Mouse (Mus musculus): ENCODE measurements around the gene Tmem251. TPM values are rescaled to one million over a fixed set of nuclear protein-coding genes. Genes with fewer than 3 reads are reported as not detected.

Gene Tmem251
- polyA plus RNA-seq, 1 experiment from 2014 or later: 11.3 TPM

DNA sequence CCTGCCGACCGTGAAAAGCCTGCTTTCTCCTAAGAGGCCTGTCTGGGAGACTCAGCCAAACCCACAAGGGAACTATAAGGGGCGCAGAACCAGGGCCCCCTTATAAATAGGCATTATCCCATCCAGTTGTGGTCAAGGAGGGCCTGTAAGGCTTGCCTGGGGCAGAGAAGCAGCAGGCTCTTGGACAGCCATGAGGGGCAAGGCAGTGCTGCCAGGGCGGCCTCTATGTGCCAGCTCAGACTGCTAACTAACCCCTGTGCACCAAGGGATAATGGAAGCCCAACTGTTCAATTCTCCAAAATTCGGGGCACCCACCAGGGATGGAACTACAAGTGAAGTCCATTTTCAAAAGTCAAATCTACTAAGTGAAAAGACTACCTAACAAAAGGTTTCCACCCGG lies 40.1 kb upstream of the Tmem251 start:
- WGBS: 22% methylated on average over 6 of the region's 6 CpGs
- H3K4me2 ChIP-seq: peak overlapping the region; percentile 90
- H3K27me3 ChIP-seq: no peaks in the 10 kb centered on the region
- H3K27ac ChIP-seq (replicated peaks): peak overlapping the region; percentile 69
- peaks cover 63% of the 10 kb centered on the region for H3K4me1 ChIP-seq (replicated peaks)
- no peak for ATAC-seq (ENCODE audit: low FRiP score, low read depth)
- peak overlapping the region; percentile 90 for H3K4me3 ChIP-seq
- no peaks in the 10 kb centered on the region for H3K9me3 ChIP-seq
- H3K36me3 ChIP-seq: no peaks in the 10 kb centered on the region
- peak overlapping the region; percentile 76 for H3K9ac ChIP-seq

DNA sequence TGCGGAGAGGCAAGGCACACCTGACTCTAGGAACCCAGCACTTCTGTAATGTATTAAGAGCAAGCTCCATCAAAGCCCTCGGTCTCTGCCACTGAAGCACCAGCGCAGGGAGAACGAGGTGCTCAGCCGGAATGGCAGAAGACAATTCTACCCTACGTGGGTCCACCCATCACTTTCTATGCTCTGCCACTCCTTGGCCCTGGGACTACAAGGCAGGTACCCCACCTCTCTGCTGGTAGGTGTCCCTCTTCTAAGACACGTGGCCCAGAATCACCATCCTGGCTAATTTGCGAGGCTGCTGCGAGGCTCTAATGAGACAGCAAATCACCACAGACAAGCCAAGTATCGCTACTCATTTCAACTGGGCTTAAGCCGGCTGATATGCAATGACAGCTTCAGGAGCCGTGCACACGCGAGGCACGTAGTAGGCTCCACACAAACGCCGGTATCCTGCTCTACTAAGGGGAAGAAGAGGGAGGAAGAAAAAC lies 39.6 kb upstream of the Tmem251 start:
- Histone ChIP-seq H3K27ac (replicated peaks) (peak overlapping the region; percentile 93), H3K4me2 (peak overlapping the region; percentile 90), H3K36me3 (no peaks in the 10 kb centered on the region), H3K9me3 (no peaks in the 10 kb centered on the region), H3K4me1 (replicated peaks) (peaks cover 58% of the 10 kb centered on the region), H3K9ac (peak overlapping the region; percentile 76), H3K27me3 (no peaks in the 10 kb centered on the region), H3K4me3 (peak overlapping the region; percentile 90)
- peak; percentile 2; the same call in 1 of the 2 replicates for ATAC-seq (ENCODE audit: low FRiP score, low read depth)
- 3% methylated on average over 17 of the region's 17 CpGs for whole genome bisulfite sequencing

DNA sequence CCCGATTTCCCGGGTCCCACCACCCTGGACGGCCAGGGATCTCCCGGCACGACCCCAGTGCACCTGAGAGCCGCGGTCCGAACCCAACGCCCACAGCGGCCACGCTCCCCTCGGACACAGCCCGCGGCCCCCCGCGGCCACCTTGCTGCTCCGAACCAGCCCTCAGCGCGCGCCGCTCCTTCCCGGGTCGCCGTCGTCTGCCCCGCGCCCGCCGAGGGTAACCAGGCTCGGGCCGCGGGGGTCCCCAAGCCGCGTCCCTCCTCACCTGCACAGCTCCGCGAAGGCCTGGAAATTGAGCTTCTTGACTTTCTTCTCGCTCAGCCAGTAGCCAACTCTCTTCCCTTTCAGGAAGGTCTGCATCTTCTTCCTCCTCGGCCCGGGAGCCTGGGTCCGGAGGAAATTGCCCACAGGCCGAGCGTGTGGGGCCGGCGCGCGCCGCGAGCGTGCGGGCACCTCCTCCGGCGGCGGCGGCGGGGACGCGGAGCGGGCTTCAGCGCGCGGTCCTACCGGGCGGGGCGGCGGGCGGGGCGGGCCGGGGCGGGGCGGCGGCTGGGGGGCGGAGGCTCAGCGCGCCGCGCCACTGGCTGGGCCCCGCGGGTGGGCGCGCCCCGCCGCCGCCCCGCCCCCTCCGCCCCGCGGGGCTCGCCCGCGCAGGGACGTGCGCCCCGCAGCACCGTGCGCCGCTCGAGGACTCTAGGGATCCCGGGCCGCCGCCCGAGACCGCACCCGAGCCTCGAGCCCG lies 38.9 kb upstream of the Tmem251 start, which contains the start of gene Itpk1:
Gene Itpk1 (minus strand): TSS at position 474 of the 742 bp plus-strand sequence.
- H3K27ac ChIP-seq (replicated peaks): peak within 1 kb of the TSS; percentile 93
- under 1% methylated on average over 62 of the region's 105 CpGs for WGBS
- peak within 1 kb of the TSS; percentile 90 for H3K4me3 ChIP-seq
- no peaks in the 10 kb centered on the region for H3K9me3 ChIP-seq
- ATAC-seq (ENCODE audit: low FRiP score, low read depth): peak; percentile 88
- peak within 1 kb of the TSS; percentile 86 for H3K9ac ChIP-seq
- H3K36me3 ChIP-seq: no peaks in the 10 kb centered on the region
- peaks cover 52% of the 10 kb centered on the region for H3K4me1 ChIP-seq (replicated peaks)
- no peaks in the 10 kb centered on the region for H3K27me3 ChIP-seq
- peak within 1 kb of the TSS; percentile 90 for H3K4me2 ChIP-seq

DNA sequence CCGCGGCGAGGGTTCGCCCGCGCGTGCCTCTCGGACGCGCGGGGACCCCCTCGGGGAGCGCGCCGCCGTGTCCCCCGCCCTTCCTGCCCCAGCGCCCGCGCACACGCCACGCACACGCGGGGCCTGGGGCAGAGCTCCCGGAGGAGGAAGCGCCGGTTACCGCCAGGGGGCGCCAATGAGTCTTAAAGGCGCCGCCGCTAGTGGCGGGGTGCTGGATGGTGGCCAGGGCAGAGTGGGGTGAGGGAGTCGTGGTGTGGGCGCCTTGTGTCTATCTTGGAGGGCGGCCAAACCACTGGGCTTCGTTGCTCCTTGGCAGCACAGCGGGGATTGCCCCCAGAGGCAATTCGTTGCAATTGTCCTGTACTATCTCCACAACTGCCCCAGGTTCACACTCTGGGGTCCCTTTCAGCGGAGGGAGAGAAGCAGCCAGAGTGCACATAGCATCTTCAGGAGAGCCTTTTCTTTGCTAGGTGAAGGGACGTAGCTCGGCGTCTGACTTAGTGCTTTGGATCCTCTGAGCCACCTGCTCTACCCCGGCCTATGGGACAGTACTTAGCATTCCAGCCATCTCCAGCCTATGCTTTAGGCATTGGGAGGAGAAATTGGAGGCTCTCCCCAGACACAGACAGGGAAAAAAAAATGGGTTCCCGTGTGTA lies 38.2 kb upstream of the Tmem251 start:
- 1% methylated on average over 45 of the region's 45 CpGs for WGBS
- peak overlapping the region; percentile 93 for H3K27ac ChIP-seq (replicated peaks)
- no peaks in the 10 kb centered on the region for H3K36me3 ChIP-seq
- peak overlapping the region; percentile 90 for H3K4me3 ChIP-seq
- H3K27me3 ChIP-seq: no peaks in the 10 kb centered on the region
- H3K4me1 ChIP-seq (replicated peaks): peaks cover 45% of the 10 kb centered on the region
- peak overlapping the region; percentile 86 for H3K9ac ChIP-seq
- peak; percentile 81 for ATAC-seq (ENCODE audit: low FRiP score, low read depth)
- no peaks in the 10 kb centered on the region for H3K9me3 ChIP-seq
- H3K4me2 ChIP-seq: peak overlapping the region; percentile 90

DNA sequence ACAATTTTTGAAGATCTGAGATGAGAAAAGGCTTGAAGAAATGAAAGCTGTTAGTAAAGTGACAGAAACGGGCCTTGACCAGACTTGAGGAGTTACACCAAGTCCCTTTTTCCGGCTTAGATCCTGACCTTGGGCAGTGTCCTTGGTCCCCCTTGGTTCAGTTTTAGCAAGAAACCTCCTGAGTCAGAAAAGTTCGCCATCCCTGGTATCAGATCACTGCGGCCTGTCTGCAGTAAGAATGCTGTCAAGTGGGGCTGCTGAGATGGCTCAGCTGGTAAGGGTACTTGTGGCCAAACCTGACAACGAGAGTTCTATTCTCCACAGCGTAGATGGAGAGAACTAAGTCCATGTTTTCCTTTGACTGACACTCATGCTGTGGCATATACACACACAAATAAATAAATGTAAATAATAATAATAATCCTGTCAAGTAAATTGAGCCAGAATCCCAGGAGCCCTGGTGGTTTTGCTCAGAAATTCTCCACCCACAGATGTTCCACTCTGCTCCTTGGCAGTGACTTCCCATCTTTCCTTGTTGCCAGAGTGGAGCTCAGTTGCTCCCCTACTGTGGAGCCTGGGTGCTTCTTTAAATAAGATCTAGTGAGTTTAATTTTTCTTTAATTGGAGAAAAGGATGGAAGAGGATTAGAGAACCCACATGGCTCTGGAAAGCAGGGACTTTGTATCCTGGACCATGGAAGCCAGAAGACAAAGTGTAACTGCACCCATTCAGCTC lies 37.5 kb upstream of the Tmem251 start:
- 73% methylated on average over 6 of the region's 6 CpGs for WGBS
- Histone ChIP-seq H3K9me3 (no peaks in the 10 kb centered on the region), H3K27ac (replicated peaks) (peak overlapping the region; percentile 93; the same call in 1 of the 2 replicates), H3K27me3 (no peaks in the 10 kb centered on the region), H3K4me3 (peak overlapping the region; percentile 90; the same call in 1 of the 2 replicates), H3K4me1 (replicated peaks) (peaks cover 38% of the 10 kb centered on the region), H3K36me3 (no peaks in the 10 kb centered on the region), H3K9ac (no peak overlapping the region), H3K4me2 (peak overlapping the region; percentile 90)
- no peak for ATAC-seq (ENCODE audit: low FRiP score, low read depth)

GRCm38 (mm10) chr12:102706833-102707463 lies 36.6 kb upstream of the Tmem251 start:
- Histone ChIP-seq H3K36me3 (no peaks in the 10 kb centered on the region), H3K4me3 (no peak overlapping the region), H3K4me2 (no peak overlapping the region), H3K9me3 (no peaks in the 10 kb centered on the region), H3K4me1 (replicated peaks) (peaks cover 32% of the 10 kb centered on the region), H3K27me3 (no peaks in the 10 kb centered on the region), H3K9ac (no peak overlapping the region), H3K27ac (replicated peaks) (no peak overlapping the region)
- no peak for ATAC-seq (ENCODE audit: low FRiP score, low read depth)
- WGBS: 95% methylated on average over 10 of the region's 10 CpGs

DNA sequence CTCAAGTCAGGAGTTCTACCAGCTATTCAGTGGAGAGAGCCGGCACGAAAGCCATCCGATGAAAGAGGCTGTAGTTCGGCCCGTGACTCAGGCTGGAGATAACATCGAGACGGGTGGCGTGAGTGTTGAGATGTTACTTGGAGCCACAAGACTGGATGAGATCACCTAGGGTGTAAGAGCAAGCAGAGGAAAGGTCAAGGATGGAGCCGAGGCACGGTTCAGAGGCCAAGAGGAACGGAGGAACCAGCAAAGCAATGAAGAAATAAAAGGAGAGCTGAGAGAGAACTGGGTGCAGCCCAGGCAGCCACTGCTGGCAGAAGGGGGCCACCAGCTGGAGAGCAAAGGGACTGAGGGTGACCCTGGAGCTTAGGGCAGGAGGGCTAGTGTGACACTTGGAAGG lies 35.3 kb upstream of the Tmem251 start:
- Histone ChIP-seq H3K4me3 (no peak overlapping the region), H3K36me3 (no peaks in the 10 kb centered on the region), H3K9me3 (no peaks in the 10 kb centered on the region), H3K4me2 (no peak overlapping the region), H3K27me3 (no peaks in the 10 kb centered on the region), H3K4me1 (replicated peaks) (peaks cover 20% of the 10 kb centered on the region), H3K9ac (no peak overlapping the region), H3K27ac (replicated peaks) (no peak overlapping the region)
- no peak for ATAC-seq (ENCODE audit: low FRiP score, low read depth)
- WGBS: 77% methylated on average over 11 of the region's 11 CpGs

DNA sequence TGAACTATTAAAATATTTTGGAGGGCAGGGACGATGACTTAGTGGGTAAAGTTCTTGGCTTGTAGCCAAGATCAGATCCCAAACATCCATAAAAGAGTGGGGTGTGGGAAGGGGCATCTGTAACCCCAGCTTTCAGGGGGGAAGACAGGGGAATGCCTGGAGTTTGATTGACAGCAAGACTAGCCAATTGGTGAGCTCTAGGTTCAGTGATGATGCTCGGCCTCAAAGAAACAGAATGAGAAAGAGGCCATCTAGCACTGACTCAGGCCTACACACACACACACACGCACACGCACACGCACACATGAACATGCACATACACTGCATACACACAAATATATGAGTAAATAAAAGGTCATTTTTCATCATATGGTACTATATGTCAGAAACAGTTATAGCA lies 33.7 kb upstream of the Tmem251 start:
- H3K4me1 ChIP-seq (replicated peaks): peaks cover 8% of the 10 kb centered on the region
- H3K9ac ChIP-seq: no peak overlapping the region
- no peak overlapping the region for H3K4me2 ChIP-seq
- 85% methylated on average over 5 of the region's 5 CpGs for WGBS
- no peaks in the 10 kb centered on the region for H3K36me3 ChIP-seq
- no peak overlapping the region for H3K27ac ChIP-seq (replicated peaks)
- H3K4me3 ChIP-seq: no peak overlapping the region
- ATAC-seq (ENCODE audit: low FRiP score, low read depth): no peak
- H3K9me3 ChIP-seq: no peaks in the 10 kb centered on the region
- no peaks in the 10 kb centered on the region for H3K27me3 ChIP-seq

GRCm38 (mm10) chr12:102710851-102711375 lies 32.6 kb upstream of the Tmem251 start:
- no peak for ATAC-seq (ENCODE audit: low FRiP score, low read depth)
- Histone ChIP-seq H3K36me3 (no peaks in the 10 kb centered on the region), H3K4me3 (no peak overlapping the region), H3K9ac (no peak overlapping the region), H3K4me2 (no peak overlapping the region), H3K27me3 (no peaks in the 10 kb centered on the region), H3K4me1 (replicated peaks) (peaks cover 1% of the 10 kb centered on the region; the same call in 1 of the 2 replicates), H3K27ac (replicated peaks) (no peak overlapping the region), H3K9me3 (no peaks in the 10 kb centered on the region)
- WGBS: 63% methylated on average over 4 of the region's 4 CpGs

- no peaks in the 10 kb centered on the region for H3K27me3 ChIP-seq
- H3K4me3 ChIP-seq: no peak overlapping the region
- ATAC-seq (ENCODE audit: low FRiP score, low read depth): no peak
- H3K9ac ChIP-seq: no peak overlapping the region
- H3K27ac ChIP-seq (replicated peaks): no peak overlapping the region
- 84% methylated on average over 20 of the region's 20 CpGs for WGBS
- H3K36me3 ChIP-seq: no peaks in the 10 kb centered on the region
- no peaks in the 10 kb centered on the region for H3K9me3 ChIP-seq
- H3K4me1 ChIP-seq (replicated peaks): no peaks in the 10 kb centered on the region
- no peak overlapping the region for H3K4me2 ChIP-seq
These were observed 30.3 kb upstream of the Tmem251 start for GRCm38 (mm10) chr12:102713153-102713865.

DNA sequence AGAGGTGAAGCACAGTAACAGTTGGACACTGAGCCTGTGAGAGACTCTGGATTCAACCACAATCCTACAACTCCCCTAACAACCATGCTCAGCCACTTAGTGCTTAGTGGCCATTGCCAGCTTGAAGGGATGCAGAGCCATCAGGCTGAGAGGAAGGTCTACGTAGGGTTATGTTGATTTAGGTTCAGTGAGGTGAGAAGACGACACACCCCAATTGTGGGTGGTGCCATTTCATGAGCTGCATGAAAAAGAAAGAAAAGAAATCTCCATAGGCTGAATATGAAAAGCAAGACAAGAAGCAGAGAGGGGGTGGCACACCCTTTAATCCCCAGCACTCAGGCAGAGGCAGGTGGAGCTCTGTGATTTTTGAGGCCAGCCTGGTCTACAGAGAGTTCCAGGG lies 29.4 kb upstream of the Tmem251 start:
- Histone ChIP-seq H3K36me3 (no peaks in the 10 kb centered on the region), H3K9me3 (no peaks in the 10 kb centered on the region), H3K27ac (replicated peaks) (no peak overlapping the region), H3K9ac (no peak overlapping the region), H3K27me3 (no peaks in the 10 kb centered on the region), H3K4me2 (no peak overlapping the region), H3K4me3 (no peak overlapping the region), H3K4me1 (replicated peaks) (no peaks in the 10 kb centered on the region)
- 58% methylated on average over 2 of the region's 2 CpGs for WGBS
- no peak for ATAC-seq (ENCODE audit: low FRiP score, low read depth)
